Mouse (Mus musculus): ENCODE measurements around the gene Znhit2. TPM values are rescaled to one million over a fixed set of nuclear protein-coding genes. Genes with fewer than 3 reads are reported as not detected.

The Znhit2 gene
- polyA plus RNA-seq, 2 experiments from 2014 or later = 5.7 to 6.7 TPM

DNA sequence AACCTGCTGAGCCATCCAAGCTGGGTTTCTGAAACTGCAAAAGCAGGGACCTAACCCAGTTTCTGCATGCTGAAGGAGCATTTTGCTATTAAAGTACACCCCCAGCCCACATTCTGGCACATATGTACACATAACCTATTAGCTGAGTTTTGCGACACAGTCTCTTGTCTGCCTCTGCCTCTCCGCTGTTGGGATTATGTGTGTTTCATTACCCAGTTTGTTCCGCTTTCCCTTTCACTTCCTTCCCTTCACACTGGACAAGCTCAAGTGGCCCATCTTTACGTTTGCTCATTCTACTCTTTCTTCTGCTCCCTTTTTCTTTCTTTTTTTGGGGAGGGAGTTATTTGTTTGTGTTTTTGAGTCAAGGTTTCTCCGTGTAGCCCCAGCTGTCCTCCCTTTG, 12.9 kb downstream of the Znhit2 start:
- ATAC-seq = no peak

DNA sequence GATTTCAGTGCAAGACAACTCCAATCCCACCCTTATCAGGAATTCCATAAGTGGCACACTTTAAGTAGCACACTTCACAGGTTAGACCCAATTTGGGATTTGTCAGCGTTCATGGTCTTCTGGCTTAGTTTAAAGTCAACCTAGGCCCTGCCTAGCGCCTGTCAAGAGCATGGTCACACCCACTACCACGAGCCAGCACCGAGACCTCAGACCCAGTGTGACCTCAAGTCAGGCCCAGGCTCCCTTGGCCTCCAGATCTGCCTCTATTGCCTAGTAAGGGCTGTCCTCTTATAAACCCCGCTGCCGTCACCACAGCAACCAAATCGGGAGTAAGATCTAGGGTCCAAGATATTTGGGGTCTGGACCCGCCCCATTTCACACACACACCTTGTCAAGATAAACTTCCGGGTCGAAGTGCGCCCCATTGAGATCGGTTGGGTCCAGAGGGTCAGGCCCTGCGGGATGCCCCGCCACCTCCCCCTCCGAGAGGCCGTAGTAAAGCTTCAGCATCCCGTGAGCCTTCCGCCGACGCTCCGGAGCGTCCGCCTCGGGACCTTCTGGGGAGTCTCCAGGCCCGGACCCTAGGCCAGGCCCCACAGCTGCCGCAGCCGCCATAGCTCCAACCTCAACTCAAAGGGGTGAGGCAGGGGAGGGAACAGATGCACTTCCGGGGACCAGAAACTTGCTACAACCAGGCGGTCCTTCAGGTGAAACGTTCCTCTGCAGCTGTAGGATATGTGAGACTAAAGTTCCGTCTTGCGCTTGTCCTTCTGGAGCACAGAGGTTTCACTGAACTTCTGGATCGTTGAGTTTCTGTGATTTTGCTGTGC, 15.8 kb downstream of the Znhit2 start, which contains the start of gene Vps51:
Gene Vps51, minus strand, starts transcription at position 668 of the 830 bp plus-strand sequence.
- peak; percentile 99 for ATAC-seq

DNA sequence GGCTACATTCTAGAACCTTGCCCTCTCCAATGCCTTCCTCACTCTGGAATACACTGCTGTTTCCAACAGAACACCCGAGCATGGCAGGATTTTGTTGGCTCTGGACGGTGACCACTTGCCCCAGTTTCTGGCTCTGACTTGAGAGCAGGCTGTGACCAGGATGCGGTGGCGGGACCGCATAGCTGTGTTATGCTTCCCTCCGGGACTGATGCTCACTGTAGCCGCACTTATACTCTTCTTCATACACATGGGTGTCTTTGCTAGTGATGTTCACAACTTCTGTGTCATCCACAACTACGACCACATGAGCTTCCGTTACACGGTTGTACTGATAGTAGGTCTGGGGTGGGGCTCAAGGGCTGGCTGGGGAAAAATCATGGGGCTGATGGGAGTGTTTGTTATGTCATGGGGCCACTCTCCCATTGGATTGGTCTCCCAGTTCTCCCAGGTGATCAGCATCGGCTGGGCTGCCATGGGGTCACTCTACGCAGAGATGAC, 19.0 kb downstream of the Znhit2 start, which contains the start of gene Tmem262:
Gene Tmem262, plus strand, starts transcription at position 51 of the 498 bp plus-strand sequence.
- no peak for ATAC-seq

DNA sequence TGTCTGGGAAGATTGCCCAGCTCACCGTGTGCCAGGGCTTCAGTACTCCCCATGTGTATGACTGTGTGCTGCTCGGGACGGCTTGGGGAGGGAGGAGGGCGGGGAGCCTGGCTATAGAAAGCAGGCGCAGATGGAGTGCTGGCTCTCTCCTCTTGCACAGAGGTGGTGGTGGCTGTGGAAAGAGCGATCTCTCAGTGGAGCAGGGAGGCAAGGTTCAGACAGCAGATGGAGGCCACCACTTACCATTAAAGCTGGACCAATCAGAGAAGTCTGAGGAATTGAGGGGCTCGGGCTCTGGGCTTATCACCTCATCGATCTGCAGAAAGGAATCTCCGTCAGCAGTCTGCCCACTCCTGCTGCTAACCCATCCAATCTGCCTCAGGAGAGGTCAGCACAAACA, 21.2 kb downstream of the Znhit2 start, which contains the start of gene Gm28374:
Gene Gm28374, minus strand, starts transcription at position 101 of the 400 bp plus-strand sequence.
- no peak for ATAC-seq

DNA sequence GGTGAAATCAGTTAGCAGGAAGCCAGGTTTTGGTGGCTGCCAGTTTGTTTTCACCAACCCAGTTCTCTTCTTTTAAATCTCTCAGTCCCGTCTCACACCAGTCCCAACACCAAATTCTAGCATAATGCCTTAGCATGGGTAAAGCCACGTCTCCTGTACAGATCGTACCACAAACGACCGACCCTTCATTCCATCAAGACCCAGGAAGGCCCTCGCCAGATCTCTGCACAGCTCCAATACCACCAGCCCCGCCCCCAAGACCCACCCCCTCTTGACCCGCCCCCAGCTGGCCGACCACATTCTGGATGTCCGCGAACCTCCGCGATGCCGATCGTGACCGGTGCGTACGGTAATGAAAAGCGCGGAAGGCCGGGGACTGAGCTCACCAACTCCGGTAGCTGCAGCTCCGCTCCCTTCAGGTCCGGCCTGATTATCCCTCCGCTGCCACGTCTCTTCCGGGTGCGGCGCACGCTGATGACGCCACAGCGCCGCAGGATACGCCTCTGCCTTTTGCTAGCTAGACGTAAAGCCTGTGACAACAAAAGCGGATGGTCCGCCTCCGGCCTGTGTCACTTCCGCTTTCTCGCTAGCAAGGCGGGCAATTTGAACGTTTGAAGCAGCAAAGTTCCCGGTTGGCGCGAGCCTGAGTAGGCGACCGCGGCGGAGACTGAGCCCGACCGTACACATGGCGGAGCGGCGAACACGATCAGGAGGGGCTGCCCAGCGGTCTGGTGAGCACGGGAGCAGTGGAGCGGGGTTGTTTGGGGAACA, 23.7 kb downstream of the Znhit2 start, which contains the start of the genes Zfpl1 and Cdca5:
Gene Zfpl1, minus strand, starts transcription at position 479 of the 771 bp plus-strand sequence.
Gene Cdca5, plus strand, starts transcription at position 506 of the 771 bp plus-strand sequence.
- ATAC-seq = peak; percentile 94

DNA sequence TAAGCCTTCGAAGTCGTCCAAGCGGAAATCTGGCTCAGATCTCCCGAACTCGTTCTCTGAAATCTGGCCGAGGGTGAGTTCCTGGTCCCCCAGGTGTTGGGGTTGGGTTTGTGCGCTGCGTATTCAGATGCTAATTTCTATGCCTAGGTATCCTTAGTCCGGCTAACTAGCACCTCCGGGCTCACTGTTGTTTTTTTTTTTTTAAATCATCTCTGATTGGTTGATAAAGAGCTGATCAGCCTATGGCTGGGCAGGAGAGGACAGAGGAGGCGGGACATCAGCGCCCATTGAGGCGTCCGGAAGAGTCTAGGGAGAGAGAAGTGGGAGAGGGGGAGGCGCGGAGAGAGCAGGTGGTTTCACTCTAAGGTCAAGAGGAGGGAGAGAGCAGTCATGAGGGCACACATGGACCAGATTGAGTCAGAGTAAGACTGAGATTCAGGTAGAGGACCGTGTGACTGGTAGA, 24.5 kb downstream of the Znhit2 start:
- peak; percentile 78 for ATAC-seq

DNA sequence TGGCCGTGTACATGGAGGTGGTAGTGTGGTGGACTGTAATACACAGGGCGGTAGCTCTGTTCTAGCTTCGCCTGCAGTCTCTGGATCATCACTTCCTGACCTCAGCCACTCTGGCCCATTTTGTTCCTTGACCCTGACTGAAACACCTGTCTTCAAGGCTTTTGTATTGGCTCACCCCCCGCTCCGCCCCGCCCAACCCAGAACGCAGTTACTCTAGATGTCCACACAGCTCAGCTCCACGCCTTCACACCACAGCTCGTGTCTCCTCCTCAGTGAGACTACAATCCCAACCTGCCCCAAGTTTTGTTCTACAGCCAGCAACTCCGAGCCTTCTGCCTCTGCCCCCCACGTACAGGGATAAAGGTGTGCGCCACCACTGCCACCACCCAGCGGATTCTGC, 27.8 kb downstream of the Znhit2 start:
- no peak for ATAC-seq

DNA sequence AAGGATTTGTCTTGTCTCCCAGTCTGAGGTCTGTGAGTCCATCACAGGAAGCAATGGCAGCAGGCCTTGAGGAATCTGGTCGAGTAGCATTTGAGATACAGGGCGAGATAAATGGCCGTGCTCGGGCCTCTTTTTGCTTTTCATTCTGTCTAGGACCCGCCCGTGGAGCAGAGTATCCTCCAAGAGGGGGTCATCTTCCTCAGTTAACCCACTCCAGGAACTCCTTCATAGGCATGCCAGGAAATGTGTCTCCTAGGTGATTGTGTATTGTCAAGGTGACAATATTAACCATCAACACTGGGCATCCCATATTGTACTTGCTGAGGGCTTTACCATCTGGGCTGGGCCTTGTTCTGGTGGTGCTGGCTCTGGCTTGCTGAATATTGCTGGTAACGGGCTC, 33.1 kb downstream of the Znhit2 start, which contains the start of gene AC131692.1:
Gene AC131692.1, plus strand, starts transcription at position 301 of the 400 bp plus-strand sequence.
- no peak for ATAC-seq

DNA sequence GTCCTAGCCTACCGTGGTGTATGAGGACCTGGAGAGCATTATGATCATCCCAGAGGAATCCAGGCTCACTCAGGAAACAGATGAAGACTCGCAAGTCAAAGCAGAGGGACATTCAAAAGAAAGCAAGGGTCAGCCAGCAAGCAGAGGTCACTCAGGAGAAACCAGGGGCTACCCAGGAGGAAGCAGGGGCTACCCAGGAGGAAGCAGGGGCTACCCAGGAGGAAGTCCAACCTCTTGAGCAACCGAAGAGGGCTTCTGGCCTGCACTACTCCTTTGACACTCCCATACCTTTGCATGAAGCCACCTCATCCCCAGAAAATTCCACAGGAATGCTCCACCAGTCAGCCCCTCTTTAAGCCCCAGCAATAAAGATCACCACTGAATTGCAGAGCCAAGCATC, 36.9 kb downstream of the Znhit2 start:
- ATAC-seq = no peak

DNA sequence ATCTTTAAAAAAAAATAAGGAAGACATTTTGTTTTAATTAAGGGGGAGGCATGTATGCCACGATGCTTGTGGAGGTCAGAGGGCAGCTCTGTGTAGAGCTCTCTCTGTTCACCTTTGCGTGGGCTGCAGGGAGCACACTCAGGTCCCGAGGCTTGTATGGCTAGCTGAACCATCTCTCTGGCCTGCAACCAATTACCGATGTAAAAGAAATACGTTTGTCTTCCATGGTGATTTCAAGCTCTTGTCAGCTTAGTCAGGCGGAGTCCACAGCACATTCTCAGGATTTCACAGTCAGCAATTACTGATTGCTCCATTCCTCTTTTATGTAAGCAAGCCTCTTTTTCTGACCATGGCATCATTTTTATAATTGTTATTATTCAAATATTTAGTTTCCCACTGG, 40.2 kb downstream of the Znhit2 start:
- no peak for ATAC-seq

DNA sequence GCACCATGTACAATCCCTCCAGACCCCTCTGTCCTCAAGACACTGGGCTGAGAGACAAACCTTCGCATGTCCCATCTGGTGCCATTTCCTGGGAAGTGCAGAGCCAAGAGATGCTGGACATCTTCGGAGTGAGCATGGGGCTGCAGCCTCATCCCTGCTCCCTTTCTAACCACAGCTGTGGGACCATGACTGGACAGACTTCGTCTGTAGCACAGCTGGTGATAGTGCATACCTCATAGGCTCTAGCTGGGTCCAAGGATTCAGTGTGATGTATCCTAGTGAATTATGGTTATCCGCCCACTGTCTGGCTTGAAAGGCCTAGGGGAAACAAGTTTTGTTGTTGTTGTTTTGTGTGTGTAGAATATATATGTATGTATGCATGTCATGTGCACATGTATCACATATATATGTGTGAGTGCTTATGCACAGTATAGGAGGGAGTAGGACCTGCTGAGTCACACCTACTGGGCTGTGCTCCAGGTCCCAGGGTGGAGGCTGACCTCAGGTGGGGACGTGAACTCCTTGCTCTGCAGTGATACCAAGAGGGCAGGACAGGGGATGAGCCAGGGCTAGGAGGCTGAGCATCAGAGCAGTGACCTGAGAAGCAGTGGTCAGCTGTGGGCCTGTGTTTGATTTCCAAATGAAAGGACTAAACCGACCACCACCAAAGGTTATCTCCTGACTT, 41.3 kb downstream of the Znhit2 start:
- no peak for ATAC-seq

DNA sequence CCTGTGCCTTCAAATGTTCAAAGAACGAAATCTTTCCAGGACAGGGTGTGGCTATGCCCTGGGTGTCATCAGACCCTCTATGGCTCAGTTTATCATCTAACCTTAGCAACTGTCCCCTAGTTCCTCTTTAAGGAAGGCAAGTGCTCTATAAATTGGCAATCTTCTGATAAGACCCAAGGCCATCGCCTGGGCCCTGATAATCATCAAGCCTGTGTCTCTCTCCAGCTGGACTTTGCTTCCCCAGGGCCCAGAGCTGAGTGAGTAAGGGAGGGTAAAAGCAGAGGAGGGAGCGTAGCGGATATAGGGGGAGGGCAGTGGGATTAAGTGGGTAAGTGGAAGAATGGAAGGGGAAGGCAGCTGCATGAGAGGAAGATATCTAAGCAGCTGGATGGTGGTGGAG, 43.5 kb downstream of the Znhit2 start:
- no peak for ATAC-seq

DNA sequence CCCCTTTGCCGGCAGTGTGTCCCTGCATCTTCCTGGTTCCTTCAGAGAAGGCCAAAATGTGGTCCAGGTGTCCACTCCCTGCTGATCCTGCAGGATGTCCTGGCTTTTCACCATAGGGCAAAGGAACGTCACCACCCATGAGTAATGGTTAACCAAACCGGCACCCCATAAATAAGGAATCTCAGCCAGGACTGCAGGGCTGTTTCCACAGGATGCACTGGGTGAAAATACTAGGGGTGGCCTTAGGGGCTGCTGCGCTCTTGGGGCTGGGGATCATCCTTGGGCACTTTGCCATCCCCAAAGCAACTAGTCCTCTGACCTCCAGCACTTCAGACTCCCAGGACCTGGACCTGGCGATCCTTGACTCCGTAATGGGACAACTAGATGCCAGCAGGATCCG, 44.6 kb downstream of the Znhit2 start, which contains the start of gene Naaladl1:
Gene Naaladl1, plus strand, starts transcription at position 197 of the 400 bp plus-strand sequence.
- ATAC-seq = no peak

Other genes starting within 250 kb of the Znhit2 start
- gene Frmd8, start 185.9 kb upstream of the Znhit2 start, polyA plus RNA-seq (2017; shearing (Covaris generic)) = 10 to 100 TPM; 62.6 to 85.3 TPM
- gene Slc25a45, start 183.4 kb upstream of the Znhit2 start, polyA plus RNA-seq (2017; shearing (Covaris generic)) = 10 to 100 TPM; 51.6 to 73.7 TPM
- under 1 TPM; 0.51 to 0.84 TPM for gene Tigd3, start 167.0 kb upstream of the Znhit2 start, polyA plus RNA-seq (2017; shearing (Covaris generic))
- 100 to 1,000 TPM; 214 to 296 TPM for gene Dpf2, start 148.2 kb upstream of the Znhit2 start, polyA plus RNA-seq (2017; shearing (Covaris generic))
- under 1 TPM in 1 of 2 experiments, not detected in 1; 0.34 TPM for gene Cdc42ep2, start 136.4 kb upstream of the Znhit2 start, polyA plus RNA-seq (2017; shearing (Covaris generic))
- gene Pola2, start 97.0 kb upstream of the Znhit2 start, polyA plus RNA-seq (2017; shearing (Covaris generic)) = 10 to 100 TPM; 13.8 to 15.8 TPM
- gene Slc22a20, start 75.0 kb upstream of the Znhit2 start, polyA plus RNA-seq (2017; shearing (Covaris generic)) = not detected
- 10 to 100 TPM; 40.2 to 45.3 TPM for gene Capn1, start 45.3 kb upstream of the Znhit2 start, polyA plus RNA-seq (2017; shearing (Covaris generic))
- gene Syvn1, start 14.6 kb upstream of the Znhit2 start, polyA plus RNA-seq (2017; shearing (Covaris generic)) = 10 to 100 TPM; 13.4 to 17.1 TPM
- gene Mrpl49, start 3.4 kb upstream of the Znhit2 start, polyA plus RNA-seq (2017; shearing (Covaris generic)) = 10 to 100 TPM; 33.9 to 37.5 TPM
- gene Fau, start 3.3 kb upstream of the Znhit2 start, polyA plus RNA-seq (2017; shearing (Covaris generic)) = 1,000 to 10,000 TPM; 2,365 to 3,114 TPM
- gene Tm7sf2, start 7.2 kb downstream of the Znhit2 start, polyA plus RNA-seq (2017; shearing (Covaris generic)) = 1 to 10 TPM; 5.5 to 7.1 TPM
- 10 to 100 TPM; 27.9 to 39.0 TPM for gene Vps51, start 16.0 kb downstream of the Znhit2 start, polyA plus RNA-seq (2017; shearing (Covaris generic))
- not detected for gene Tmem262, start 18.8 kb downstream of the Znhit2 start, polyA plus RNA-seq (2017; shearing (Covaris generic))
- gene Gm28374, start 21.1 kb downstream of the Znhit2 start, polyA plus RNA-seq (2017; shearing (Covaris generic)) = not detected
- gene Zfpl1, start 23.8 kb downstream of the Znhit2 start, polyA plus RNA-seq (2017; shearing (Covaris generic)) = 10 to 100 TPM; 36.7 to 51.4 TPM
- gene Cdca5, start 23.8 kb downstream of the Znhit2 start, polyA plus RNA-seq (2017; shearing (Covaris generic)) = 1 to 10 TPM; 3.5 to 5.5 TPM
- gene AC131692.1, start 33.2 kb downstream of the Znhit2 start, polyA plus RNA-seq (2017; shearing (Covaris generic)) = not detected
- under 1 TPM in 1 of 2 experiments, not detected in 1; 0.17 TPM for gene Naaladl1, start 44.6 kb downstream of the Znhit2 start, polyA plus RNA-seq (2017; shearing (Covaris generic))
- gene Sac3d1, start 57.5 kb downstream of the Znhit2 start, polyA plus RNA-seq (2017; shearing (Covaris generic)) = 1 to 10 TPM in 1 of 2 experiments, under 1 TPM in 1; 0.43 to 2.2 TPM
- 10 to 100 TPM; 20.9 to 26.5 TPM for gene Snx15, start 67.1 kb downstream of the Znhit2 start, polyA plus RNA-seq (2017; shearing (Covaris generic))
- not detected for gene Batf2, start 79.8 kb downstream of the Znhit2 start, polyA plus RNA-seq (2017; shearing (Covaris generic))
- gene Arl2, start 80.4 kb downstream of the Znhit2 start, polyA plus RNA-seq (2017; shearing (Covaris generic)) = 10 to 100 TPM; 17.1 to 31.5 TPM
- gene Majin, start 123.2 kb downstream of the Znhit2 start, polyA plus RNA-seq (2017; shearing (Covaris generic)) = under 1 TPM in 1 of 2 experiments, not detected in 1; 0.90 TPM
- not detected for gene Gpha2, start 165.2 kb downstream of the Znhit2 start, polyA plus RNA-seq (2017; shearing (Covaris generic))
- 1 to 10 TPM; 1.2 to 1.6 TPM for gene Ppp2r5b, start 174.7 kb downstream of the Znhit2 start, polyA plus RNA-seq (2017; shearing (Covaris generic))
- gene Atg2a, start 180.5 kb downstream of the Znhit2 start, polyA plus RNA-seq (2017; shearing (Covaris generic)) = 10 to 100 TPM; 10.4 to 14.7 TPM
- gene Ehd1, start 215.5 kb downstream of the Znhit2 start, polyA plus RNA-seq (2017; shearing (Covaris generic)) = 10 to 100 TPM in 1 of 2 experiments, 1 to 10 TPM in 1; 6.4 to 22.8 TPM
- gene Cdc42bpg, start 245.3 kb downstream of the Znhit2 start, polyA plus RNA-seq (2017; shearing (Covaris generic)) = under 1 TPM; 0.07 to 0.13 TPM